Mouse (Mus musculus): ENCODE measurements around the gene E2f3. TPM values are rescaled to one million over a fixed set of nuclear protein-coding genes. Genes with fewer than 3 reads are reported as not detected.
A peak's percentile ranks its signal among the peaks of the same experiment; 100 is the strongest.

E2f3 gene
- polyA plus RNA-seq, 1 experiment from 2014 or later = 10.1 TPM

DNA sequence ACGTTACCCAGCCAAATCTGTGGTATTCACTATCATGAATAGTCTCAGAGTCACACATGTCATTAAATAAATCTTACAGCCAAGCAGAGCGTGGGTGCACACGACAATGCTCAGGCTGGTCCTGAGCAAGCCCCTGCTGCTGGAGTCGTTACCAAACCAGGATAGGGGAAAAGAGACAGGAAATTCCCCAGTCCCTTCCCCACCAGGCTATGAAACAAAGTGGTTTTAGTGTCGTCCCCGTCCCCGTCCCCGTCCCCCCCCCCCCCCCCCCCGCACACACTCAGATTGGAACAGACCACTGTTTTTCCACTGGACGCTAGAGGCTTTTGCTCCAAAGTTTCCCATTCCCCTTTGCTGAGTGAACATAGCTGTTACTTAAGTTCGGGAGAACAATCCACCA is 30.6 kb downstream of the E2f3 start:
- peaks cover 23% of the 10 kb centered on the region for H3K4me1 ChIP-seq
- H3K27me3 ChIP-seq = no peaks in the 10 kb centered on the region
- 71% methylated on average over 11 of the region's 11 CpGs for WGBS
- H3K36me3 ChIP-seq = peaks cover 10% of the 10 kb centered on the region; the same call in 1 of the 2 replicates
- no peak overlapping the region for H3K4me3 ChIP-seq (replicated peaks)
- no peaks in the 10 kb centered on the region; the same call in 1 of the 2 replicates for H3K9me3 ChIP-seq (replicated peaks)
- no peak overlapping the region for H3K9ac ChIP-seq
- no peak for ATAC-seq (ENCODE audit: insufficient number of reproducible peaks, low FRiP score, low TSS enrichment, low read depth)
- H3K4me2 ChIP-seq (replicated peaks) = no peak overlapping the region
- H3K27ac ChIP-seq (replicated peaks) = no peak overlapping the region

DNA sequence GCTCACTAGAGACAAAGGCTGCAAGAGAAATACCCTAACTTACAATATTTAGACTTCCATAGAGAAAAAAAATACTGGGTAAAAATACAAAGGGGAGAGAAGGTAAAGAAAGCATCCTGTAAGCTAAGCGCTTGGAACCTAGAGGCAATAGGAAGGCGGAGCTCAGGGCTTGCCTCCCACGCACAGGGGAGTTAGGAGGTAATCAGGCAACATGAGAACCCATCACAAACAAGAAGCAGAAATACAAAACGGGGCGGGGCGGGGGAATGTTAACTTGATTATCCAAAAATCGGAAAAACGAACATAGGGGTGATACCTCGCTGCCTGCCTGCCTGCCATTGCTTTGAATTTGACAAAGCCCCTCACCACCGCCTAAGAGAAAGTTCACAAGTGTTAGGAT is 31.1 kb downstream of the E2f3 start:
- Histone ChIP-seq H3K27me3 (no peaks in the 10 kb centered on the region), H3K4me2 (replicated peaks) (0 out of 2 replicates have a peak overlapping the region, but pooled peaks have one; percentile 2), H3K9ac (no peak overlapping the region), H3K27ac (replicated peaks) (0 out of 2 replicates have a peak overlapping the region, but pooled peaks have one; percentile 28), H3K9me3 (replicated peaks) (no peaks in the 10 kb centered on the region; the same call in 1 of the 2 replicates), H3K36me3 (peaks cover 10% of the 10 kb centered on the region; the same call in 1 of the 2 replicates), H3K4me3 (replicated peaks) (no peak overlapping the region), H3K4me1 (peaks cover 23% of the 10 kb centered on the region)
- no peak for ATAC-seq (ENCODE audit: insufficient number of reproducible peaks, low FRiP score, low TSS enrichment, low read depth)
- WGBS = 63% methylated on average over 10 of the region's 10 CpGs

DNA sequence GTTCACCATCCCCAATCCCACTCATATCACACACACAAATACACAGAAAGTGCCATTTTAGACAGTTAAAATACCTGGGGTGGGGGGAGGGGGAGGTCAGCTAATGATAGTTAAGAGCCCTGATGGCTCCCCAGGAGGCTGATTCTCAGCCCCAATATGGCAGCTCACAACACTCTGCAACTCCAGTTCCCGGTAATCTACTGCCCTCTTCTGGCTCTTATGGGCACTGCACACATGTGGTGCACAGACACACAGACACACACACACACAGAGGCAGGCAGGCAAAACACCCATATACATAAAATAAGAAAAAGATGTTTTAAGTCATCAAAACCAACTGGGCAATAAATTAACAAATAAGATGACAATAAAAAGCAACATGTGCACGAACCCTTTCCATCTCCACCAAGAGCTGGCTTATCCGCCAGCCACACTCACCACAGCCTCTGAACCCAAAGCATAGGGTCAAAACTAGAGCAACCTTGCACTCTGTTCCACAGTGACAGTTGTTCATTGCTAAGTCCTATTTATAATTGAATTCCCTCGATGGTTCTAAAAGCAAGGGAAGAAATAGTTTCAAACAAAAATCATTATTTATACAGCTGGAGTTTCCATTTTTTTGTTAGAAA is 32.3 kb downstream of the E2f3 start:
- Histone ChIP-seq H3K9ac (no peak overlapping the region), H3K4me1 (peaks cover 23% of the 10 kb centered on the region), H3K9me3 (replicated peaks) (no peaks in the 10 kb centered on the region; the same call in 1 of the 2 replicates), H3K4me3 (replicated peaks) (no peak overlapping the region), H3K4me2 (replicated peaks) (no peak overlapping the region), H3K27ac (replicated peaks) (no peak overlapping the region), H3K36me3 (peaks cover 10% of the 10 kb centered on the region; the same call in 1 of the 2 replicates), H3K27me3 (no peaks in the 10 kb centered on the region)
- ATAC-seq (ENCODE audit: insufficient number of reproducible peaks, low FRiP score, low TSS enrichment, low read depth) = no peak
- WGBS = 82% methylated on average over 4 of the region's 4 CpGs

DNA sequence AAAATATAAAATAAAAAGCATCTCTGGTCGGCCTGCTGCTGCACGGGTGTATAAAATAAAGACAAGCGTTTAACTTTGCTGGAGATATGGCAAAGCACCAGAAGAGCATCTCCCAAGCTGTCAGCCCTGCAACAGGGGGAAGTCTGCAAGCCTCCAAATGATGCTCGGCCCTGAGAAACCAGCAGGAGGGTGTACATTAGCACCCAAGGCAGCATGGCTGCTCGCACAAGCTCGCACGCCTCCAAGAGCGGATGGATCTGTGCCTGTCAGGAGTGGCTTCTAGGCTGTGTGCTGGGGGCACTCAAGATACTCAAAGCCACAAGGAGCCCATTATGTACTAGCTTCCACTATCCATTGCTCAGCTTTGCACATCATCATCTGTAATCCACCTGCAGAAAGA is 39.8 kb downstream of the E2f3 start:
- Histone ChIP-seq H3K36me3 (0 out of 2 replicates have a peak, but pooled peaks cover 3% of the 10 kb centered on the region), H3K27me3 (no peaks in the 10 kb centered on the region), H3K4me1 (peaks cover 19% of the 10 kb centered on the region; the same call in 1 of the 2 replicates), H3K9ac (no peak overlapping the region), H3K9me3 (replicated peaks) (no peaks in the 10 kb centered on the region; the same call in 1 of the 2 replicates), H3K27ac (replicated peaks) (no peak overlapping the region), H3K4me3 (replicated peaks) (no peak overlapping the region), H3K4me2 (replicated peaks) (no peak overlapping the region)
- 81% methylated on average over 8 of the region's 8 CpGs for WGBS
- ATAC-seq (ENCODE audit: insufficient number of reproducible peaks, low FRiP score, low TSS enrichment, low read depth) = no peak

DNA sequence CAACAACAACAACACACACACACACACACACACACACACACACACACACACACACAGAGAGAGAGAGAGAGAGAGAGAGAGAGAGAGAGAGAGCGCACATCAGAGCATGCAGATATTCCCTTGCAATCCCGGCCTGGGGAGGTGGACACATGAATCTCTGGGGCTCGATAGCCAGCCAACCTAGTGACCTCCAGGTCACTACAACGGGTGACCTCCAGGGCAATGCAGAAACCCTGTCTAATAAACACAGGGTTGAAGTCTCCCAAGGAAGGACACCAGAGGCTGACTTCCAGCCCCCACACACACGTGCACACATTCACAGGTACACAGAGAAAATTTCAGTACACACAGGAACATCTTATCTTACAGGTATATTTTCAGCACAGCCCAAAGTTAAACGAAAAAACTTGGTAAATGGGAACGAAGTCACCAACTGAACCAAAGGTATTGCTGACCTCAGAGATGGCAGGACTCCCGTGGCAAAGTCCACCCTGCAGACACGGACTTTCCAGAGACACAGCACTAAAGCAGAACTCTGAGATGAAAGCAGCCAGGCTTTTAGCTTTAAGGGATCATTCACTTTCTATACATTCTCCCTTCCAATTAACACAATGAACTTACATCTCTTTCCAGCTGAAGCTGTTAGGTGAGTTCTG is 40.8 kb downstream of the E2f3 start:
- H3K9me3 ChIP-seq (replicated peaks) = no peaks in the 10 kb centered on the region
- 60% methylated on average over 9 of the region's 9 CpGs for WGBS
- no peak overlapping the region for H3K9ac ChIP-seq
- no peak overlapping the region for H3K4me2 ChIP-seq (replicated peaks)
- no peak overlapping the region for H3K4me3 ChIP-seq (replicated peaks)
- H3K4me1 ChIP-seq = peaks cover 19% of the 10 kb centered on the region; the same call in 1 of the 2 replicates
- no peaks in the 10 kb centered on the region for H3K27me3 ChIP-seq
- H3K27ac ChIP-seq (replicated peaks) = 0 out of 2 replicates have a peak overlapping the region, but pooled peaks have one; percentile 58
- ATAC-seq (ENCODE audit: insufficient number of reproducible peaks, low FRiP score, low TSS enrichment, low read depth) = no peak
- no peaks in the 10 kb centered on the region for H3K36me3 ChIP-seq

DNA sequence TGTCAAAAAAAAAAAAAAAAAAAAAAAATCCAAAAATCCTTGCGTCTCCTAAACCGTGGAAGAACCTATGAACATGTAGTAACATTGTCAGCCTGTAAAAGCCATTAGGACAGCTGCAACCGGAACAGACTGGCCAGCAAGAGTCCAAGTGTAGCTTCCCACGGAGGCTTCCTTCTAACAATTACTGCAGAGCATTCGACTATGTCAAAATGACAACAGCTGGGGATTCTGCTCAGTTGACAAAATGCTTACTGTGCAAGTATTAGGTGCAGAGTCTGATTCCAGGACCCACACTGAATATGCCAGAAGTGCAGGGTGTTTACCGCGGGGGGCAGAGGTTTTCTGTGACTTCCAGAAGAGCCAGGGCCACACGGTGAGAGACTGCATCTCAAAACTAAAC is 41.4 kb downstream of the E2f3 start:
- Histone ChIP-seq H3K9me3 (replicated peaks) (no peaks in the 10 kb centered on the region), H3K36me3 (no peaks in the 10 kb centered on the region), H3K9ac (no peak overlapping the region), H3K4me1 (peaks cover 19% of the 10 kb centered on the region; the same call in 1 of the 2 replicates), H3K4me3 (replicated peaks) (no peak overlapping the region), H3K27ac (replicated peaks) (0 out of 2 replicates have a peak overlapping the region, but pooled peaks have one; percentile 58), H3K4me2 (replicated peaks) (no peak overlapping the region), H3K27me3 (no peaks in the 10 kb centered on the region)
- no peak for ATAC-seq (ENCODE audit: insufficient number of reproducible peaks, low FRiP score, low TSS enrichment, low read depth)
- WGBS = 57% methylated on average over 8 of the region's 8 CpGs

DNA sequence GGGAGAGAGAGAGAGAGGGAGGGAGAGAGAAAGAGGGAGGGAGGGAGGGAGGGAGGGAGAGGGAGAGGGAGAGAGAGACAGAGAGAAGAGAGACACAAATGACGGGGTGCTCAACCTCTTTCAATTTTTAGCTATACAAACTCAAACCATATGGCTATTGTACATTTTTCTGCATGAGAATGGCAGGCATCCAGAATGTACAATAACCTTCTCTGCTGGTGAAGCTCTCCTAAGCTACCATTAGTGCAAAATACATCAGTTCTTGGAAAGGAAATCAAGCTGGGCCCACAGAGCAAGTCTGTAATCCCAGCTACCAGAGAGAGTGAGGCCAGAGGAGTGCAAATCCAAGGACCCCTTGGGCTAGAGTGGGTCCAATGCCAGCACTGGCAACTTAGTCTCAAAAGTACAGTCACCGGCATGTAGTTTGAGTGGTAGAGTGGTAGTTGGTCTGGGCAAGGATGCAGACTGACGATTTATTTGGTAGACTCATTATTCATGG is 42.3 kb downstream of the E2f3 start:
- Histone ChIP-seq H3K36me3 (no peaks in the 10 kb centered on the region), H3K4me2 (replicated peaks) (no peak overlapping the region), H3K27me3 (no peaks in the 10 kb centered on the region), H3K9ac (no peak overlapping the region), H3K4me3 (replicated peaks) (no peak overlapping the region), H3K4me1 (peaks cover 19% of the 10 kb centered on the region; the same call in 1 of the 2 replicates), H3K9me3 (replicated peaks) (no peaks in the 10 kb centered on the region), H3K27ac (replicated peaks) (peak overlapping the region; percentile 58)
- peak; percentile 73 for ATAC-seq (ENCODE audit: insufficient number of reproducible peaks, low FRiP score, low TSS enrichment, low read depth)
- 49% methylated on average over 3 of the region's 3 CpGs for WGBS

DNA sequence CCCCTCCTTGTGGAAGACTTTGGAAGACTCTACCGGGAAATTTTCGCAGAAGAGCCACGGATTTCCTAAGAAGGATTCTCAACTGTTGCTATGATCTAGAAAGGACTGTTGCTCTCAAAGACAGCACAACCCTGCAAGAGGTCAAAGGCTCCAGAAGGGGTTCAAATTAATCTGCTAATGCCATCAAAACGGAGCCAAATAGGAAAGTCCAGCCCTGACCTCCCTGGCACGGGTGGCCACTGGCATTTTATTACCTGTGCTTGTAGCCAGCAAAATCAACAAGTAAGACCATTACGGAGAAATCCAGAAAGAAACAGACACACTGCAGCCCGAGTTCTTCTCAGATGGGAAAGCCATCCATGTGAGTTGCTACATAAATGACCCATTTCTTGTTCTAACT is 45.8 kb downstream of the E2f3 start:
- no peak overlapping the region for H3K9ac ChIP-seq
- H3K4me3 ChIP-seq (replicated peaks) = no peak overlapping the region
- no peak overlapping the region for H3K4me2 ChIP-seq (replicated peaks)
- no peak for ATAC-seq (ENCODE audit: insufficient number of reproducible peaks, low FRiP score, low TSS enrichment, low read depth)
- peaks cover 14% of the 10 kb centered on the region; the same call in 1 of the 2 replicates for H3K4me1 ChIP-seq
- WGBS = 83% methylated on average over 7 of the region's 7 CpGs
- no peaks in the 10 kb centered on the region for H3K9me3 ChIP-seq (replicated peaks)
- no peaks in the 10 kb centered on the region for H3K27me3 ChIP-seq
- H3K27ac ChIP-seq (replicated peaks) = no peak overlapping the region
- H3K36me3 ChIP-seq = peaks cover 9% of the 10 kb centered on the region; the same call in 1 of the 2 replicates

DNA sequence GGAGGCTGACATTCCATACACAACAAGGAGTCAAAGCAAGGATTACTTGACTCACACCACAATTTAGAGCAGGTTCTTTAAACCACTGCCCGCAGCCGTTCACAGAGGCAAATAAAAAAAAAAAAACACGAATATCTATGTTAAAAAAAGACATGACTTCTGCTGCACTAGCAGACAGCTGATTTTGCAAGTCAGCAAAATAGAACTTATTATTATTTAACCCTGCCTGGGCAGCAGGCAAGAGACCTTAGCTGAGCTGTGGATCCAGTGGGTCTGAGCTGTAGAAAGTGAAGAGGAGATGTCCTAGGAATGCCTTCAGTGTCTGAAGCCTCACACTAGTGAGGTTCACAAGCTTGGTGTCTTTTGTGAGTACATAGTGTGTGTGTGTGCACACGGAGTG is 46.5 kb downstream of the E2f3 start:
- Histone ChIP-seq H3K4me3 (replicated peaks) (no peak overlapping the region), H3K27ac (replicated peaks) (no peak overlapping the region), H3K4me2 (replicated peaks) (no peak overlapping the region), H3K9ac (no peak overlapping the region), H3K4me1 (peaks cover 8% of the 10 kb centered on the region; the same call in 1 of the 2 replicates), H3K27me3 (no peaks in the 10 kb centered on the region), H3K9me3 (replicated peaks) (no peaks in the 10 kb centered on the region), H3K36me3 (peaks cover 9% of the 10 kb centered on the region; the same call in 1 of the 2 replicates)
- 62% methylated on average over 4 of the region's 4 CpGs for whole genome bisulfite sequencing
- ATAC-seq (ENCODE audit: insufficient number of reproducible peaks, low FRiP score, low TSS enrichment, low read depth) = no peak

DNA sequence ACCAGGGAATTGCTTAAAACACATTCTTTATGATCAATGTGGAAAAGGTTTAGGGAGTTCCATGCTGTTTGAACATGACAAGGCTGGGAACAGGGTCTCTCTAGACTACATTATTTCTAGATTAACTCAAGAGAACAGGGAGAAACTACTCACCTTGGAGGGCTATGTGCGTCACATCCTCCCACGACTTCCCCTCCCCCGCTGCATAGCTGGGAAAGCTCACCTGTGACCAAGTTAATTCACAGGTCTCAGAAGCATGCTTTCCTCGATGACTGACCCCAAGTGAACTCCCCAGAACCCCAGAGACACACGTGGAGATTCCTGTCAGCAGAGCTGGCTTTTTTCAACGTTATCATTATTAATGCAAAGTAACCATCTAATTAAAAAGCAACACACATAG is 47.1 kb downstream of the E2f3 start:
- 68% methylated on average over 6 of the region's 6 CpGs for WGBS
- Histone ChIP-seq H3K4me1 (peaks cover 5% of the 10 kb centered on the region; the same call in 1 of the 2 replicates), H3K4me3 (replicated peaks) (no peak overlapping the region), H3K9me3 (replicated peaks) (no peaks in the 10 kb centered on the region), H3K4me2 (replicated peaks) (no peak overlapping the region), H3K36me3 (peaks cover 9% of the 10 kb centered on the region; the same call in 1 of the 2 replicates), H3K9ac (no peak overlapping the region), H3K27me3 (no peaks in the 10 kb centered on the region), H3K27ac (replicated peaks) (no peak overlapping the region)
- ATAC-seq (ENCODE audit: insufficient number of reproducible peaks, low FRiP score, low TSS enrichment, low read depth) = no peak

DNA sequence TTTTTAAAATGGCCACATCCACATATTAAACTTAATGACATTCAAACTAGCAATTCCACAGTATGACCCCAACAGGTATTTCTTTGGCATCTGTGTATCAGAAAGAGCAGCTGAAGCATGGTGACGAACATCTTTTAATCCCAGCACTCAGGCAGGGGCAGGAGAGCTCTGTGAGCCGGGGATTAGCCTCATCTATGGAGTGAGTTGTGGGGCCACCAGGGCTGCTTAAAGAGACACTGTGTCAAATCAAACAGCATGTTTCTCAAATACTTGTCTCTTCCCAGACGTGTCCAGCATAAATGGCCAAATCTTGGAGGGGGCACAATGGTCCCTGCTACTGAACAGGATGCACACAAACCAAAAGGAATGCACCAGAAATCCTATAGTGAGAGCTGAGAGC is 59.7 kb downstream of the E2f3 start:
- H3K36me3 ChIP-seq = no peaks in the 10 kb centered on the region
- ATAC-seq (ENCODE audit: insufficient number of reproducible peaks, low FRiP score, low TSS enrichment, low read depth) = no peak
- H3K27me3 ChIP-seq = no peaks in the 10 kb centered on the region
- H3K4me1 ChIP-seq = no peaks in the 10 kb centered on the region
- WGBS = 52% methylated on average over 3 of the region's 3 CpGs
- H3K9ac ChIP-seq = no peak overlapping the region
- no peak overlapping the region for H3K27ac ChIP-seq (replicated peaks)
- no peak overlapping the region for H3K4me3 ChIP-seq (replicated peaks)
- H3K9me3 ChIP-seq (replicated peaks) = no peaks in the 10 kb centered on the region
- no peak overlapping the region for H3K4me2 ChIP-seq (replicated peaks)
